Mouse (Mus musculus): Measurements from ENCODE around the gene Lpin3. TPM values are rescaled to one million over a fixed set of nuclear protein-coding genes. Genes with fewer than 3 reads are reported as not detected.

Gene Lpin3
- total RNA-seq, 2 experiments from 2014 or later: 0.53 to 0.87 TPM

GRCm38 (mm10) chr2:160886221-160886620 is 5.8 kb downstream of the Lpin3 start:
- DNase-seq (ENCODE audit: low spot score in 2 of 2): no peak

- DNase-seq (ENCODE audit: low spot score in 2 of 2): peak; percentile 79 to 81
Observed at GRCm38 (mm10) chr2:160887284-160887683, 6.8 kb downstream of the Lpin3 start.

- DNase-seq (ENCODE audit: low spot score in 2 of 2): no peak
Observed at GRCm38 (mm10) chr2:160887859-160888258, 7.4 kb downstream of the Lpin3 start.

GRCm38 (mm10) chr2:160891045-160891444 is 10.6 kb downstream of the Lpin3 start:
- DNase-seq (ENCODE audit: low spot score in 2 of 2): no peak

- DNase-seq (ENCODE audit: low spot score in 2 of 2): no peak
Observed at GRCm38 (mm10) chr2:160891697-160892096, 11.2 kb downstream of the Lpin3 start.

GRCm38 (mm10) chr2:160901656-160902412 is 21.4 kb downstream of the Lpin3 start:
- DNase-seq (ENCODE audit: low spot score in 2 of 2): no peak

- DNase-seq (ENCODE audit: low spot score in 2 of 2): no peak
Observed at GRCm38 (mm10) chr2:160905301-160905700, 24.8 kb downstream of the Lpin3 start.

- no peak for DNase-seq (ENCODE audit: low spot score in 2 of 2)
Observed at GRCm38 (mm10) chr2:160906101-160906500, 25.6 kb downstream of the Lpin3 start.

GRCm38 (mm10) chr2:160908607-160909006 is 28.1 kb downstream of the Lpin3 start:
- DNase-seq (ENCODE audit: low spot score in 2 of 2): no peak

GRCm38 (mm10) chr2:160910633-160911032 is 30.2 kb downstream of the Lpin3 start:
- DNase-seq (ENCODE audit: low spot score in 2 of 2): no peak

- no peak for DNase-seq (ENCODE audit: low spot score in 2 of 2)
Observed at GRCm38 (mm10) chr2:160911558-160912201, 31.2 kb downstream of the Lpin3 start.

- DNase-seq (ENCODE audit: low spot score in 2 of 2): no peak
Observed at GRCm38 (mm10) chr2:160912231-160912671, 31.8 kb downstream of the Lpin3 start, which contains the start of gene Emilin3. Gene Emilin3, minus strand, starts transcription at chr2:160912328.

- no peak for DNase-seq (ENCODE audit: low spot score in 2 of 2)
Observed at GRCm38 (mm10) chr2:160914656-160915055, 34.2 kb downstream of the Lpin3 start.

- no peak for DNase-seq (ENCODE audit: low spot score in 2 of 2)
Observed at GRCm38 (mm10) chr2:160915821-160916610, 35.5 kb downstream of the Lpin3 start.

- DNase-seq (ENCODE audit: low spot score in 2 of 2): no peak
Observed at GRCm38 (mm10) chr2:160916714-160917113, 36.2 kb downstream of the Lpin3 start.

- DNase-seq (ENCODE audit: low spot score in 2 of 2): peak in 1 of 2 experiments; percentile 23
Observed at GRCm38 (mm10) chr2:160917313-160917712, 36.8 kb downstream of the Lpin3 start.

- DNase-seq (ENCODE audit: low spot score in 2 of 2): no peak
Observed at GRCm38 (mm10) chr2:160918154-160918929, 37.9 kb downstream of the Lpin3 start.

- DNase-seq (ENCODE audit: low spot score in 2 of 2): no peak
Observed at GRCm38 (mm10) chr2:160918930-160919215, 38.4 kb downstream of the Lpin3 start.

GRCm38 (mm10) chr2:160921285-160921684 is 40.8 kb downstream of the Lpin3 start:
- no peak for DNase-seq (ENCODE audit: low spot score in 2 of 2)

- no peak for DNase-seq (ENCODE audit: low spot score in 2 of 2)
Observed at GRCm38 (mm10) chr2:160925203-160925602, 44.7 kb downstream of the Lpin3 start.

- DNase-seq (ENCODE audit: low spot score in 2 of 2): no peak
Observed at GRCm38 (mm10) chr2:160931378-160931777, 50.9 kb downstream of the Lpin3 start.
